Mouse (Mus musculus) left cerebral cortex, adult 18-20 months (tissue): ENCODE results near the gene Atg9b. TPM values are rescaled to one million over a fixed set of nuclear protein-coding genes. Genes with fewer than 3 reads are reported as not detected.

Experiments used
- DNase-seq, 2 experiments: peaks; one replicate each; pipeline ENCODE4 v3.0.0; 2021 to 2022; ENCODE audit warnings: low spot score in 2 of 2, mixed read lengths in 1 of 2
- long read RNA-seq, 2 experiments: library from polyadenylated mRNA; stranded (forward); transcript quantifications; one replicate each; pipeline ENCODE4 v2.0.0; 2021
- total RNA-seq, 2 experiments: library from RNA; stranded (reverse); gene quantifications; 2 replicates each; pipeline ENCODE4 v1.2.3; 2021

The Atg9b gene
- total RNA-seq: 1 to 10 TPM; 4.2 to 6.4 TPM
- long read RNA-seq, experiment 1, partial matches to known transcripts: 2 of 10 reads
- long read RNA-seq, experiment 1, other reads (novel, unspliced or antisense): 8 of 10 reads
- long read RNA-seq, experiment 2, partial matches to known transcripts: 5 of 7 reads
- long read RNA-seq, experiment 2, other reads (novel, unspliced or antisense): 2 of 7 reads

- DNase-seq: no peak
These were observed at the start of gene Atg9b for GRCm38 (mm10) chr5:24391864-24392263. Gene Atg9b (minus strand): TSS chr5:24392143.

DNA sequence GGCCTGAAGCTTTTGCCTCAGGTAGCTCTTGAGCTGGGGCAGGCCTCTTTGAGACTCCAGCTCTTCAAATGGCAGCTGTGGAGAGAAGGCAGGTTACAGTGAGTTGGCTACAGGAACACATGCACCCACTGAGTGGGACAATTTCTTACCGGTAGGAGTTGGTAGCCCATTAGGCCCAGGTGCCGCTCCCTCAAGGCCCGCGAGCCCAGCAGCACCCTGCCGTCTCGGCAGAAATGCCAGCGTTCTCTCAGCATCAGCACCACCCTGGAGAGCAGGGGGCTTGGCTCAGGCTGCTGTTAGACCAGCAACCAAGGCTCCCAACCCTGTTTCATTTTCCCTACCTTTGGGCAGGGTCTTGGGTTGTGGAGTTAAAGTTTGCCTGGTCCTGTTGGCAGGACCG is 49.2 kb upstream of the Atg9b start:
- no peak for DNase-seq

GRCm38 (mm10) chr5:24433993-24434392 is 42.0 kb upstream of the Atg9b start:
- DNase-seq: no peak

- no peak for DNase-seq
These were observed 36.7 kb upstream of the Atg9b start for GRCm38 (mm10) chr5:24428596-24428995.

DNA sequence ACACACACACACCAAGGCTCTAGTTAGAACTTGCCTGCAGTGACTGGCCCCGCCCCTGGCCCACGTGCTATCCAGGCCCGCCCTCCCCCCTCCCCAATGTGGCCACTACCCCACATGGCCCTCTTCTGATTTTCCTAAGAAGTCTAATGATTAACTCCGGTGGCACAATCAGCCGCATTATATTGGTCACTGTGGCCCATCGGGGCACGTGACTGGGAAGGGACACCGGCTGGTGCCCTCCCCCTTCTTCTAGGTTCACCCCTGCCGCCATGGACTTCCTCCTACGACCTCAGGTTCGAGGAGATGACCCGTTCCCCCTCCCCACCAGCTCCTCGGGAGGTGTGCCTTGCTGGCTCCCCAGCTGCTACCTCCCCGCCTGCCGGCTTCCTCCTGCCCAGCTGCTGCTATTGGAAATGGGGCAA is 36.0 kb upstream of the Atg9b start:
- DNase-seq: no peak

DNA sequence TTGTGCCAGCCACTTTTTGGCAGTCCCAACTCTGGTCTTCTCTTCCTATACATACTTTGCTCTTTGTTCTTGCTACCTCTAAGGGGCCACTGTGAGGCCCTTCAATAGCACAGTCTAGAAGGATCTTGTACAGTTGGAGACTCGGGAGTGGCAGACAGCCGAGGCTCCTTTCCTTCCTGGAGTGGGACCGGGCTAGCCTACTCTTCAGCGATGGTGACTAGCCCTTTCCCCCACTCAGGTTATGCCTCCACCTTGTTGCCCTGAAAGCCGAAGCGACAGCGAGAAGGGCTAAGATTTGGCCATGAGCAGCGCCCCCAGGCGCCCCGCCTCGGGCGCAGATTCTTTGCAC is 35.3 kb upstream of the Atg9b start:
- DNase-seq: no peak

GRCm38 (mm10) chr5:24426556-24427284 is 34.8 kb upstream of the Atg9b start:
- DNase-seq: no peak

- DNase-seq: no peak
These were observed 34.1 kb upstream of the Atg9b start for GRCm38 (mm10) chr5:24426037-24426432.

GRCm38 (mm10) chr5:24425421-24426036 is 33.6 kb upstream of the Atg9b start:
- DNase-seq: no peak

- DNase-seq: peak; percentile 61 to 80
These were observed 33.0 kb upstream of the Atg9b start for GRCm38 (mm10) chr5:24424861-24425411.

DNA sequence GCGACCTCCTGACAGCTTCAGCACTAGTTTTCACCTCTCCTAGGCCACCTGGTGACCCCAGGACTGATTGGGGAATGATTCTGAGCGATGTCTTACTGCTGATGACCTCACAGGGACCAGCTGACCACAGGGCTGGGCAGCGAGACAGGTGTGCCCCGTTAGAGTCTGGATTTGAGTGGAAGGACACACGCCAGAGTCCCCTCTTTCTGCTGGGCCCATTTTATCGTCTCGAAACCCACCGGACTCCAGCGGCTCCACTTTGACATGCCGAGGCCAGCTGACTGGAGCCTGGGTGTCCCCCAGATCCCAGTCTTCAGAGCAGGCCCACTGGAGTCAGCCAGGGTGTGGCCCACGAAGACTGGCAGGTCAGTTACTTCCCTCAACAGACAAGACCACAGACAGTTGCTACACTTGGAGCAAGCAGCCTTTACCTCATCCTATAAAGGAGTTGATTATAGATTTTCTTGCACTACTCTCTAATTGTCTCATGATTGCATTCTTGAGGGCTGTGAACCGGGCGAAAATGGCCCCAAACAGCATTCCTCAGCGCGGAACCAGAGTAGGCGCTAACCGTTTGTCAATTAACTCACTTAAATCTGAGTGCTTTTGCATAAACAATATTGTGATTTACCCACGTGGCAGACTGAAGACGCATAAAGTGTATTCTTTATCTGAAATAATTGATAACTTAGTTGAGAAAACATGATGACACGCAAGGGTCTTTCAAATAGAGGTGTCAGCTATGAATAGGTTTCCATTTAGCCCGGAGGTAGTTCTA is 32.2 kb upstream of the Atg9b start:
- no peak for DNase-seq

DNA sequence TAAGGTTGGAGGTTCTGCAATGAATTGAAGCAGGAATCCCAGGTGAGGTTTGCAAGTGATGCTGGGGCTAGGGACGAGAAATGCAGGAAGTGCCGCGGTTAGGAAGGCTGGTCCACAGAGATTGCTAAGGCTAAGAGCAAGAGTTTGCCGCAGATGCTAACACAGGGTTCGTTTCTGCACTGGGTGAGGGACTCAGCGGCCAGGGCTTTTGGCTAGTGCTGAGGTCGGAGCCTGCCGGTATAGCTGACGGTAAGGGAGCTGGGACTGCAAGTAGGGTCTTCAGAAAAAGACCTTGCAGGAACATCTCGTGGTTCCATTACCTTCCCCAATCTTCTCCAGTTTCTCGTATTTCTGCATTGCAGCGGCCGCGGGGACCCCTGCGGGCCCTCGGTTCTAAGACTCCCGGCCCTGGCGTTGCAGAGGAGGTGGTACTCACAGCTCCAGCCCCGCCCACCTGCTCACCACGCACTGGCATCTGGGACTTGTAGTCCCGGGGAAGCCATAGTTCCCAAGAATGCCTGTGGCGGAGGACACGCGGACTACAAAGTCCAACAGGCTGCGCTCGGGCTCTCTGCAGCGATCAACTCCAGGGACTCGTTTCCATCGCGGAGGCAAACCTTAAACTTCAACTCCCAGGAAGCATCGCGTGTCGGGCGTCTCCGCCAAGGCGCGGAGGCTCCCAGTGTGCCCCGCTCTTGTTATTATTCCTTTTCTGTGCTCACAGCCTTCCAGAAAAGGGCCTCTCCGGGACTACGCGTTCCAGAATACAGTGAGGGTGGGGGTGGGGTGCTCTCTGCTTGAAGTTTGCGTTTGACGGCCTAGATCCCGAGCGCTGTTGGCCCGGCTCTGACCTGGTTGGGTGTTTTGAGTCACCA is 31.4 kb upstream of the Atg9b start, which contains the start of the genes Cdk5 and Slc4a2:
Cdk5 (minus strand) TSS at position 402 of the 875 bp plus-strand sequence.
Slc4a2 (plus strand) TSS at position 709 of the 875 bp plus-strand sequence.
- DNase-seq: peak; percentile 98 to 99

GRCm38 (mm10) chr5:24420381-24420780 is 28.4 kb upstream of the Atg9b start:
- DNase-seq: no peak

DNA sequence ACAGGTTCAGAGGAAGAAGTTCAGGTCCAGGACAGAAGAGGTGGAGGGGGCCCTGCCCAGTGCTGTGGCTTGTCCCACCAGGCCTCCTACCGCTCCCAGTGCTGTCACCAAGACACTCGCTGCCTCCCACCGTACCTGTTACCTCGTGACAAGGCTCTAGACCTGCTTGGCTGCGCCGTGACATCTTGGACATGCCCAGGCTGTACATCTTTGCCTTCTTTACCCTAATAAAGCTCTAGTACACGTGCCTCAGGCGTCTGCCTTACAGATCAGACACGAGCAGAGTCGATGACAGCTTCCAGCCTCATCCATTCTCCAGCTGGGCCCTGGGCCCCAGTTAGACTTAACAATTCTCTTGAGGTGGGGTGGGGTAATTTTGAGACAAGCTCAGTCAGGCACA is 25.6 kb upstream of the Atg9b start:
- DNase-seq: no peak

DNA sequence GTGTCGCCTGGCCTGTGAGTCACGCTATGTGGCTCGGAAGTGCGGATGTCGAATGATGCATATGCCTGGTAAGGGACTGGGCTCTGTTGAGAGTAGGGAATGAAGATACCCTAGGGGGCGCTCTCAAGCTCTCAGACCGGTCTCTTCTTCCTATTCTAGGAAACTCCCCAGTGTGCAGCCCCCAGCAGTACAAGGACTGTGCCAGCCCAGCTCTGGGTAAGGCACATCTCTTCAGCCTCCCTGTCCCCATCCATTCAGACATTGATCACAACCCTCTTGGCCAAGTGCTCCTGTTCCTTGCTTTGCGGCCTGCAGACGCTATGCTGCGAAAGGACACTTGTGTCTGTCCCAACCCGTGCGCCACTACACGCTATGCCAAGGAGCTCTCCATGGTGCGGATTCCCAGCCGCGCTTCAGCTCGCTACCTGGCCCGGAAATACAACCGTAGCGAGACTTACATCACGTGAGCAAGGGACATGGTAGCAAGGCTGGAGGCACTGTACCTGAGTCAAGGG is 24.3 kb upstream of the Atg9b start:
- DNase-seq: peak; percentile 63 to 68

- DNase-seq: no peak
These were observed 22.0 kb upstream of the Atg9b start for GRCm38 (mm10) chr5:24413938-24414337.

GRCm38 (mm10) chr5:24413042-24413693 is 21.2 kb upstream of the Atg9b start, which contains the start of gene Asic3:
Gene Asic3 (plus strand): TSS chr5:24413392.
- DNase-seq: no peak

DNA sequence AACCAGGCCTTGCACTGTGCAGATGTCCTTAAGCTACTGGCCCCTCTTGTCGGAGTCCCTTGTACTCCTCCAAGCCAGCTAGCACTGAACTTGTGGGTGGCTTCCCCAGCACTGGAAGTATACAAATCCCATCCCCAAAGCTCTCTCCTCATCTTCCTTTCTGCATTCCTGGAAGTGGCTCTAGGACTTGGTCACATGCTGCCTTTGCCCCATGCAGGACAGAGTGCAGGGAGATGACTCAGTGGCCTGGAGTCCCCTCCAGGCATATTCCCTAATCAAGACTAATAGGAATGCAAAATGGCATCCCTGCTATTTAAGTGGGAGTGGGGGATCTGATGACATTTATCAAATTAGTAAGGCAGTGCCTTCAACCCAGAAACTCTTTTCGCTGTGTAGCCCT is 20.1 kb upstream of the Atg9b start:
- DNase-seq: no peak

DNA sequence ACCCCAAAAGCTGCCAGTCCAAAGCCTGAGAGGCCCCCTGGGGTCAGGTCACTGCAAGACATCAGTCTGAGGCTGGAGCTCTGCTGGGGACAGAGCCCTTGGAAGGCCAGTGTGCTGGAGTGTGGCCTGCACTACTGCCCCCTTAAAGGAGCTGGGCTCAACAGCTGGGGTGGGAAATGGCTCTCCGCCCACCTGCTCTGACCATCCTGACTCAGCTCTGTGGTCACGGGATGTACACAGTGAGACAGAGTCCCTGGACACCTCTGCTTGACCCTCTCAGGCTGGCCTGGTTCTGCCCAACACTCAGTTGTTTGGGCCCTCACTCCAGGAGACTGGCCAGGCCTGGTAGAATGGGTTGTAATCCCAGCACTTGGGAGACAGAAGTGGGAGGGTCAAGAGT is 17.5 kb upstream of the Atg9b start:
- no peak for DNase-seq

DNA sequence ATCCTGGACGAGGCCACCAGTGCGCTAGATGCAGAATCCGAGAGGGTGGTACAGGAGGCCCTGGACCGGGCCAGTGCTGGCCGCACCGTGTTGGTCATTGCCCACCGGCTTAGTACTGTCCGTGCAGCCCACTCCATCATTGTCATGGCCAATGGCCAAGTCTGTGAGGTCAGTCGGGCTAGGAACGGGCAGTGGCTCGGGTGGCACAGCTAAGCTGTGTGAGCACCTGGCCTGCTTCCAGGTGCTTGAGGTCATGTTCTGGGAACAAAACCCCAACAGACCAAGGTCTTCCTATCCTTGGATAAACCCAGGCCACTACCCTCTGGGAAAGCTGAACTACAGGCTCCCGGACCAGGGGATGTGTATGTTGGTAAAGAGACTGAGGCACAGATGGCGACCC is 16.7 kb upstream of the Atg9b start:
- no peak for DNase-seq
